Mouse (Mus musculus) lung, postnatal 0 days (tissue): ENCODE measurements around the gene Rbbp8nl. TPM values are rescaled to one million over a fixed set of nuclear protein-coding genes. Genes with fewer than 3 reads are reported as not detected.

Source experiments
- ATAC-seq: fragments of 200-750 bp; cut with Nextera tagmentation; 2 replicates; pipeline ENCODE4 v1.8.0; 2017; ENCODE audit warnings: moderate library complexity
- DNase-seq: peaks from one replicate; pipeline ENCODE4 v3.0.0-alpha.2; 2016; ENCODE audit warnings: low spot score
- H3K27ac ChIP-seq: fragments of 300-500 bp; sonication (generic); 2 replicates; pipeline ENCODE4 v1.5.1; 2014; ENCODE audit warnings: antibody characterized with exemption, mild to moderate bottlenecking, low read length, mixed read lengths
- H3K27me3 ChIP-seq: fragments of 300-500 bp; sonication (generic); replicated peaks from 2 replicates; pipeline ENCODE4 v1.6.1; 2014; ENCODE audit warnings: low read length, mixed read lengths; ENCODE audit not compliant: insufficient read depth
- H3K36me3 ChIP-seq: fragments of 300-500 bp; sonication (generic); 2 replicates; pipeline ENCODE4 v1.6.1; 2014; ENCODE audit warnings: low read length, mixed read lengths; ENCODE audit not compliant: insufficient read depth
- H3K4me1 ChIP-seq: fragments of 300-500 bp; sonication (generic); 2 replicates; pipeline ENCODE4 v1.6.1; 2014; ENCODE audit warnings: antibody characterized with exemption, low read depth, low read length, mixed read lengths; ENCODE audit not compliant: insufficient read depth
- H3K4me2 ChIP-seq: fragments of 300-500 bp; sonication (generic); replicated peaks from 2 replicates; pipeline ENCODE4 v1.6.1; 2014; ENCODE audit warnings: low read depth, mild to moderate bottlenecking, low read length, moderate library complexity, mixed read lengths
- H3K4me3 ChIP-seq: fragments of 300-500 bp; sonication (generic); 2 replicates; pipeline ENCODE4 v1.5.1; 2014; ENCODE audit warnings: low read depth, low read length
- H3K9ac ChIP-seq: fragments of 300-500 bp; sonication (generic); replicated peaks from 2 replicates; pipeline ENCODE4 v1.6.1; 2014; ENCODE audit warnings: low read depth, mild to moderate bottlenecking
- H3K9me3 ChIP-seq: fragments of 300-500 bp; sonication (generic); 2 replicates; pipeline ENCODE4 v1.6.1; 2016; ENCODE audit warnings: low read length, mixed read lengths
- CTCF ChIP-seq: IDR thresholded peaks from 2 replicates; pipeline ENCODE4 v1.5.1; 2016; ENCODE audit warnings: antibody characterized with exemption, mild to moderate bottlenecking
- EP300 ChIP-seq: IDR thresholded peaks from 2 replicates; pipeline ENCODE4 v1.6.1; 2016; ENCODE audit warnings: antibody characterized with exemption, mild to moderate bottlenecking, control low read depth
- WGBS: fragments of 180-500 bp; shearing (Covaris S2); extraction: QIAGEN DNeasy Blood & Tissue Kit; methylation state at CpG from one replicate; pipeline ENCODE4 v1.1.7; 2014; 5-methylcytosine and 5-hydroxymethylcytosine counted together
- microRNA-seq: library from miRNA; unstranded; fragments of <30 nt; microRNA quantifications from one replicate; pipeline ENCODE4, GENCODE M21; 2016
- polyA plus RNA-seq: library from polyadenylated mRNA; unstranded; fragments of >200 nt; fragmentation: Nextera tagmentation; extraction: Ambion mirVana; gene quantifications from 2 replicates; pipeline ENCODE4 v1.2.1, GENCODE M21; 2015

Gene Rbbp8nl
- polyA plus RNA-seq, 1 experiment from 2014 or later, result 0.20 TPM

DNA sequence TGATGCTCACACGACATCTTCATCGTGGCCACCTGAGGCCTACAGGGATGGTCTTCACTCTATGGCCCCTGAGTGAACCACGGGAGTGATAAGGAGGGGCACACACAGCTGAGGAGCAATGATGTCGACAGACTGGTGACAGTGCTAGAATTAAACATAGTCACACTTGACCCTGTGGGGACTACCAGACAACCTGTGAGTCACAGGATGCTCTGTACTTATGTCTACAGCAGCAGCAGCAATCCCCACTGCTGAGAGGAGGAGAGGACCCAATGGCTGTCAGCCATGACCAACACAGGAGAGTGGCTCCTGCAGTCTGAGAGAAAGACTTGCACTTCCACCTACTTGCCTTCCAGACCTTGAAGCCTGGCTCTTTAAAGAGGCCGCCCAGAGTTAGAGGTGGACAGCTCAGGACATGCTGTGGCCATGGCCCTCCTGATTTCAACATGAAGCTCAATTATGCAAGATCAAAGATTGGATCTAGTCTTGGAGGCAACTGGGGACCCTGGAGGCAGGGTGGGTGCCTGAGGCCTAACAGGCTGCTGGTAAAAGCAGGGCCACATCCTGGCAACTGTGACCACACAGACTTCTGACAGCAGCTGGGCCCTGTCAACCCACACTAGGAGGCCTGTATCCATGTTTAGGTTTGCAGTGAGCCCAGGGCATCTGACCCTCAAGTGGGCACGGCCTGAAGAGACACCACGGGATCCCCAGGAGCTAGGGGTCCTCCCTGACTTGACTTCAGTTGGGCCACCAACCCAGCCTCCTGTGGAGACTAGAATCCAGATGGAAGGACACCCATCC lies 56.4 kb downstream of the Rbbp8nl start:
- 54% methylated on average over 7 of the region's 7 CpGs for WGBS
- DNase-seq, result peak; percentile 38

DNA sequence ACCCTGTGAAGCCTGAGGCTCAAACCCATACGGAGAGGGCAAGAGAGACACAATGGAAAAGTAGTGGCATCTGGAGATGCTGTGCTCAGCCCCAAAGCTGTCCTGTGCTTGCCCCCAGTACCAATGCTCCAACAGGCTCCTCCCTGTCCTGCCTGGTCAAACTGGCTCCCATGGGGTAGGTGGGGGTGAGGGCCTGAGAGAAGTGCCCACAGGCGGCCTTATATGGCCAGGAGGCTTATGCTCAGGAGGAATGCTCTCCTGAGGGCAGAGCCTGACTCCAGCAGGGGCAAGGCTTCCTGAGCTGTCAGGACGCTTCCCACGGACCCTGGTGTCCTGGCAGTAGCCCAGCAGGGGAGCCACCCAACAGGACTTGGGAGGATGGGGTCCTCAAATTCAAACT lies 59.2 kb downstream of the Rbbp8nl start:
- 37% methylated on average over 4 of the region's 4 CpGs for WGBS
- Histone ChIP-seq H3K9me3 (no peaks in the 10 kb centered on the region), H3K27ac (peak overlapping the region; percentile 43; the same call in 1 of the 2 replicates), H3K36me3 (no peaks in the 10 kb centered on the region), H3K27me3 (no peaks in the 10 kb centered on the region), H3K9ac (no peak overlapping the region), H3K4me3 (no peak overlapping the region), H3K4me1 (peaks cover 58% of the 10 kb centered on the region), H3K4me2 (no peak overlapping the region)
- ATAC-seq (peak; percentile 11), DNase-seq (peak; percentile 59)
- no peak for TF ChIP-seq EP300
- no peak for TF ChIP-seq CTCF

More for the DNA sequence above, 56.4 kb downstream of the Rbbp8nl start:
- Histone ChIP-seq H3K4me1 (peaks cover 44% of the 10 kb centered on the region), H3K9ac (no peak overlapping the region), H3K36me3 (no peaks in the 10 kb centered on the region), H3K4me3 (no peak overlapping the region), H3K4me2 (no peak overlapping the region), H3K9me3 (no peaks in the 10 kb centered on the region), H3K27ac (peak overlapping the region; percentile 91), H3K27me3 (no peaks in the 10 kb centered on the region)
- ATAC-seq, result 0 out of 2 replicates have a peak, but pooled peaks have one; percentile 2
- TF ChIP-seq EP300 (peak; percentile 29), CTCF (no peak)

DNA sequence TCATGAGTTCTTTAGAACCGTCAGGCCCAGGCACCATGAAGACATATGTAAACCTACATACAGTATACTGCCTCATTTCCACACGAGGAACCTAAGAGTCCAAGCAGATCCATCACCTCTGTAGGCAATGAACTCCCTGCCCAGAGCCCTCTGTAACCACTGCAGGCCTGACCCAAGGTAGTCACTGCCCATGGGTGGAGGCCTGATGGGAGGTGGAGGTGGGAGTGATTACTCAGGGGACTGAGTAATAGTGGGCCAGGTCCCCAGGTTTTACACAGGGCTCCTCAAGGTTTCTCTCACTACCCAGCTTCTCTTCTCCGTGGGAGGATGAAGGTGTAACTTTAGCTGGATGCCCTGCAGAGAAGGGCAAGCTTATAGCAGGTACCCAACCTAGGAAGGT lies 60.5 kb downstream of the Rbbp8nl start:
- WGBS, result 62% methylated on average over 3 of the region's 3 CpGs
- TF ChIP-seq CTCF (no peak), EP300 (no peak)
- Histone ChIP-seq H3K4me3 (no peak overlapping the region), H3K9ac (no peak overlapping the region), H3K36me3 (no peaks in the 10 kb centered on the region), H3K4me1 (peaks cover 46% of the 10 kb centered on the region), H3K27ac (peak overlapping the region; percentile 89), H3K27me3 (no peaks in the 10 kb centered on the region), H3K4me2 (no peak overlapping the region), H3K9me3 (no peaks in the 10 kb centered on the region)
- no peak for ATAC-seq
- no peak for DNase-seq

DNA sequence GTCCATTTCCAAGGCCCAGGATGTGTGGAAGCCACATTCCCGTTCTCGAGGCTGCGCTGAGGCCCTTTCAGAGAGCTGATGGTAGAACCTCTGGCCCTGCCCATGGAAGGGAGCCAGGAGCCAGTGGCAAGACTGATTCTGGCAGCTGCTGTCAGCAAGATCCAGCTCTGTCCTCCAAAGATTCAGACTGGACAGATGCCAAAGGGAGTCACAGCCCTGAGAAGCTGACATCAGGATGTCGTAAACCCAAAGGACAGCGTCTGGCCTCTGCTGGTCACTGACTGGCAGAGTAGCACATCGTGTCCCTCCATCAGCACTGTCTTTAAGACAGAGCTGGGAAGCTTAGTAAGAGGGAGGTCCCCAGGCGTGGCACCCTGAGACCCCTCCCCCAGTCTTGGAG lies 61.1 kb downstream of the Rbbp8nl start:
- ATAC-seq (peak; percentile 50), DNase-seq (peak; percentile 95)
- no peaks in the 10 kb centered on the region for H3K9me3 ChIP-seq
- no peaks in the 10 kb centered on the region for H3K36me3 ChIP-seq
- no peak overlapping the region for H3K4me3 ChIP-seq
- no peaks in the 10 kb centered on the region for H3K27me3 ChIP-seq
- peak overlapping the region; percentile 89 for H3K27ac ChIP-seq
- H3K4me2 ChIP-seq, result no peak overlapping the region
- peaks cover 42% of the 10 kb centered on the region for H3K4me1 ChIP-seq
- TF ChIP-seq EP300 (peak; percentile 67; the same call in 1 of the 2 replicates), CTCF (peak; percentile 60)
- H3K9ac ChIP-seq, result no peak overlapping the region
- WGBS, result 35% methylated on average over 7 of the region's 7 CpGs

DNA sequence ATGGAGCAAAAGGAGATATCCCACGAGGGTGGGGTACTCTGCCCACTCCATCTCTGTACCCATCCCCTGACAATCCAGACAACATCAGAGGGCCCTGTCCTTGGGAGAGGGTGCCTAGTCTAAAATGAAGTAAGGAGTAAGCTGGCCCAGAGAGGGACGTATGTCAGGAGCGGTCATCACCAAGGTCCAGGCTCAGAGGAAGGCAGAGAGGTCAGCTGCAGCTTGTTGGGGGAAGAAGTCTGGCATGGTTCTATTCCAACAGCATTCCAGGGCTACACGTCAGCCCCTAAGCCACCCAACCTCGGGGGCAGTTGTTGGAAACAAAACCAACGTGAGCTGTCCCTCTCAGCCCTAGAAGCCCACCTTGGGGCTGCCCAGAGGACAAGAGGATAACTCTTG lies 61.6 kb downstream of the Rbbp8nl start:
- Histone ChIP-seq H3K9ac (peak overlapping the region; percentile 32), H3K36me3 (no peaks in the 10 kb centered on the region), H3K27ac (peak overlapping the region; percentile 89), H3K9me3 (no peaks in the 10 kb centered on the region), H3K27me3 (no peaks in the 10 kb centered on the region), H3K4me1 (peaks cover 42% of the 10 kb centered on the region; the same call in 1 of the 2 replicates), H3K4me2 (peak overlapping the region; percentile 47), H3K4me3 (no peak overlapping the region)
- TF ChIP-seq CTCF, result no peak
- no peak for TF ChIP-seq EP300
- WGBS, result 38% methylated on average over 6 of the region's 6 CpGs
- no peak for ATAC-seq
- no peak for DNase-seq

Small RNA genes lying within 50 kb of the gene (microRNA-seq; reads per million reads assigned to microRNA genes)
- not detected for gene Mir3091

Other genes with a start within 250 kb of the Rbbp8nl start
- 334 and 385 TPM in 2 replicates for gene Psma7, start 247.4 kb downstream of the Rbbp8nl start, polyA plus RNA-seq
- 2.0 and 2.4 TPM in 2 replicates for gene Ss18l1, start 247.4 kb downstream of the Rbbp8nl start, polyA plus RNA-seq
- 18.7 and 18.9 TPM in 2 replicates for gene Mtg2, start 219.3 kb downstream of the Rbbp8nl start, polyA plus RNA-seq
- gene Hrh3, start 185.4 kb downstream of the Rbbp8nl start, polyA plus RNA-seq, result 0.14 TPM in 1 of 2 replicates, not detected in the other
- 35.3 and 36.1 TPM in 2 replicates for gene Osbpl2, start 170.6 kb downstream of the Rbbp8nl start, polyA plus RNA-seq
- gene Adrm1, start 118.4 kb downstream of the Rbbp8nl start, polyA plus RNA-seq, result 119 and 136 TPM in 2 replicates
- 83.7 and 85.3 TPM in 2 replicates for gene Lama5, start 64.0 kb downstream of the Rbbp8nl start, polyA plus RNA-seq
- gene Rps21, start 32.5 kb downstream of the Rbbp8nl start, polyA plus RNA-seq, result 418 and 453 TPM in 2 replicates
- 15.5 and 16.1 TPM in 2 replicates for gene Cables2, start 16.4 kb downstream of the Rbbp8nl start, polyA plus RNA-seq
- gene Gata5, start 44.8 kb upstream of the Rbbp8nl start, polyA plus RNA-seq, result 10.4 and 11.4 TPM in 2 replicates
- gene Slco4a1, start 166.4 kb upstream of the Rbbp8nl start, polyA plus RNA-seq, result 0.20 and 0.21 TPM in 2 replicates
- gene Ntsr1, start 210.1 kb upstream of the Rbbp8nl start, polyA plus RNA-seq, result 0.05 and 0.06 TPM in 2 replicates